Mouse (Mus musculus) olfactory bulb, adult 2 months (tissue): ENCODE data around the gene Srxn1.

Experiments
- CTCF ChIP-seq: fragments of 200-500 bp; IDR thresholded peaks from 2 replicates; pipeline ENCODE4 v1.5.1; 2012; ENCODE audit warnings: low read depth, mild to moderate bottlenecking, low read length, moderate library complexity; ENCODE audit not compliant: insufficient read depth
- POLR2A ChIP-seq: fragments of 200-500 bp; IDR thresholded peaks from 2 replicates; pipeline ENCODE4 v1.6.1; 2012; ENCODE audit warnings: mild to moderate bottlenecking, low read depth, low read length, moderate library complexity; ENCODE audit not compliant: insufficient read depth

GRCm38 (mm10) chr2:152069434-152069786 lies 35.9 kb upstream of the Srxn1 start:
- TF ChIP-seq CTCF (no peak), POLR2A (no peak)
